Mouse (Mus musculus) stomach, postnatal 0 days (tissue): Measurements from ENCODE around the gene Fam81b.

Experiments used
- CTCF ChIP-seq: IDR thresholded peaks from 2 replicates; pipeline ENCODE4 v1.5.1; 2016; ENCODE audit warnings: antibody characterized with exemption, low read depth, mild to moderate bottlenecking, moderate library complexity
- EP300 ChIP-seq: optimal IDR thresholded peaks from 2 replicates; pipeline ENCODE3; 2016; ENCODE audit warnings: antibody characterized with exemption

GRCm38 (mm10) chr13:76157099-76157498 lies 147.8 kb downstream of the Fam81b start:
- no peak for TF ChIP-seq CTCF
- TF ChIP-seq EP300 = no peak
